Mouse (Mus musculus) hindbrain, embryonic 16.5 days (tissue): ENCODE measurements around the gene Tnpo2. TPM values are rescaled to one million over a fixed set of nuclear protein-coding genes. Genes with fewer than 3 reads are reported as not detected.

Experiments used
- ATAC-seq: fragments of 200-750 bp; cut with Nextera tagmentation; 2 replicates; pipeline ENCODE4 v1.8.0; 2017; ENCODE audit warnings: moderate TSS enrichment, moderate library complexity
- H3K27ac ChIP-seq: fragments of 300-500 bp; sonication (generic); 2 replicates; pipeline ENCODE4 v1.5.1; 2014; ENCODE audit warnings: low read depth, mild to moderate bottlenecking, control low read depth, low read length, moderate library complexity
- H3K27me3 ChIP-seq: fragments of 300-500 bp; sonication (generic); replicated peaks from 2 replicates; pipeline ENCODE4 v1.6.1; 2014; ENCODE audit warnings: low read length; ENCODE audit not compliant: control insufficient read depth, insufficient read depth
- H3K36me3 ChIP-seq: fragments of 300-500 bp; sonication (generic); 2 replicates; pipeline ENCODE4 v1.6.1; 2014; ENCODE audit warnings: mild to moderate bottlenecking, low read length, moderate library complexity, mixed read lengths; ENCODE audit not compliant: control insufficient read depth, insufficient read depth
- H3K4me1 ChIP-seq: fragments of 300-500 bp; sonication (generic); 2 replicates; pipeline ENCODE4 v1.6.1; 2014; ENCODE audit warnings: low read depth, low read length; ENCODE audit not compliant: control insufficient read depth, insufficient read depth
- H3K4me2 ChIP-seq: fragments of 300-500 bp; sonication (generic); 2 replicates; pipeline ENCODE4 v1.6.1; 2014; ENCODE audit warnings: mild to moderate bottlenecking, low read length, control low read depth, moderate library complexity
- H3K4me3 ChIP-seq: fragments of 300-500 bp; sonication (generic); 2 replicates; pipeline ENCODE4 v1.5.1; 2014; ENCODE audit warnings: mild to moderate bottlenecking, low read length, control low read depth, moderate library complexity
- H3K9ac ChIP-seq: fragments of 300-500 bp; sonication (generic); 2 replicates; pipeline ENCODE4 v1.6.1; 2014; ENCODE audit warnings: low read depth, mild to moderate bottlenecking, control low read depth, low read length, moderate library complexity
- H3K9me3 ChIP-seq: fragments of 300-500 bp; sonication (generic); 2 replicates; pipeline ENCODE4 v1.6.1; 2014; ENCODE audit warnings: mild to moderate bottlenecking, low read length, moderate library complexity; ENCODE audit not compliant: control insufficient read depth
- WGBS: fragments of 180-500 bp; shearing (Covaris S2); extraction: QIAGEN DNeasy Blood & Tissue Kit; methylation state at CpG from one replicate; pipeline ENCODE4 v1.1.7; 2014; 5-methylcytosine and 5-hydroxymethylcytosine counted together
- polyA plus RNA-seq: library from polyadenylated mRNA; unstranded; fragments of >200 nt; fragmentation: Nextera tagmentation; extraction: Ambion mirVana; gene quantifications from 2 replicates; pipeline ENCODE4 v1.2.1, GENCODE M21; 2015

Gene Tnpo2
- polyA plus RNA-seq, 1 experiment from 2014 or later: 62.7 TPM

DNA sequence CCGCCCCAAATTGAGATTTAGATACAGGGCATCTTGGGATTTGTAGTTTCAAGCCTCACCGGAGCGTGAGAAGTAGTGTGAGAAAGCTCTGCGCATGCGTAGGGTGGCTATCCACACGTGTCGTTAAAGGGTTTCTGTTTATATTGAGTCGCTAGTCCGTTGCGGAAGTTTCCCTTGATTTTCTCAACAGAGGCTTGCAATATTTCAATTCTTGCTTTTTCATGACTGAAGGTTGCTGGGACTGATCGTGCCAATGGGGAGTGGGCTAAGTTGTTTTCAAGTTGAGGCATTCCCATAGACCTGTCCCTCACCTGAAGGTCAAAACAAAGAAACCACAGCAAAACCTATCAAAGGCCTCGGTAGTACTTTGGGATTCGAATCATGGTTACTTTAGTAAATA is 2.0 kb upstream of the Tnpo2 start:
- peak overlapping the region; percentile 86 for H3K4me3 ChIP-seq
- H3K4me1 ChIP-seq: peaks cover 24% of the 10 kb centered on the region
- H3K27ac ChIP-seq: no peak overlapping the region
- ATAC-seq: no peak
- no peaks in the 10 kb centered on the region for H3K9me3 ChIP-seq
- peaks cover 25% of the 10 kb centered on the region for H3K36me3 ChIP-seq
- H3K4me2 ChIP-seq: peak overlapping the region; percentile 94
- WGBS: 6% methylated on average over 12 of the region's 13 CpGs
- H3K27me3 ChIP-seq: no peaks in the 10 kb centered on the region
- H3K9ac ChIP-seq: peak overlapping the region; percentile 29; the same call in 1 of the 2 replicates

DNA sequence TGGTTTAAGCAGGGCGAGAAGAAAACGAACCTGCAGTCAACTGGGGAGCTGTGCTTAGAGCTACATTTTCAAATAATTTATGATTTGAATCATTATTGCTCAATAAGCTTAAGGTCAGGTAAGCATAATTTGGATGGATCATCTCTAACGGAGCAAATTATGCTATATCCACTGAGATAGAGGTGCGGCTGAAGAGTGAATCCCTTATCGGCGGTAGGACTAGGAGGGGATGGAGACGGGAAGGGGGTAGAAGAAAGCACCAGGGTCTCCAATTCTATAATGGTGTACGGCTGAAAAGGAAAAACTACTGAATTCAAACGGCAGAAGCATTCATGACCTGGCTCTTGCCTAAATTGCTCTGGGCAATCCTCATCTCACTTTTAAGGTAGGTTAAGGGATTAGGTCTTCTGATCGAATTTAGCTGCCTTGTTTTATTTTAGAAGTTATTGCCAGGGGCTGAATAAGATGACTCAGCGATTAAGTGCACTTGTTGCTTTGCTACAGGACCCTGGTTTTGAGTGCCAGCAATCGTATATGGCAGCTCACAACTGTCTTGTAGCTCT is 1.5 kb upstream of the Tnpo2 start:
- 6% methylated on average over 12 of the region's 12 CpGs for WGBS
- peak overlapping the region; percentile 86 for H3K4me3 ChIP-seq
- peaks cover 21% of the 10 kb centered on the region for H3K36me3 ChIP-seq
- no peak overlapping the region for H3K27ac ChIP-seq
- H3K4me2 ChIP-seq: peak overlapping the region; percentile 94
- H3K9ac ChIP-seq: peak overlapping the region; percentile 54; the same call in 1 of the 2 replicates
- peaks cover 28% of the 10 kb centered on the region for H3K4me1 ChIP-seq
- H3K9me3 ChIP-seq: no peaks in the 10 kb centered on the region
- ATAC-seq: no peak
- no peaks in the 10 kb centered on the region for H3K27me3 ChIP-seq

DNA sequence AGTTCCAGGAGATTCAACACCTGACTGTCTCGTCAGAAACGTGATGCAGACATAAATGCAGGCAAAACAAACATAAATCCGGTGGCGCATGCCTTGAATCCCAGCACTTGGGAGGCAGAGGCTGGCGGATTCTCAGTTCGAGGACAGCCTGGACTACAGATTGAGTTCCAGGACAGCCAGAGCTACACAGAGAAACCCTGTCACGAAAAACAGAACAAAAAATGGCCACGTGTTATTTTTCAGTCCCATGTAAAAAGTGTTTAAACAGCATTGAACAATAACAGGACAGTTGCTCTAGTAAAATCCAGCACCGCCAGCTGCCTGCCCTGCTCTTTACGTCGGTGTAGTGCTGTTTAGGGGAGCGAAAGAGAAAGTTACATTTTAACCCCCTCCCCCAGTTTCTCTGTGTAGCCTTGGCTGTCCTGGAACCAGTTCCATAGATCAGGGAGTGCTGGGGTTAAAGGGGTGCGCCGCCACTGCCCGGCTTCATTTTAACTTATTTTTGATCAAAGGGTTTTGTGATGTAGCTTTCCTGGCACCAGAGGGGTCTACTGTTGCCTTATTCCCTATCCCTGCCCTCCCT is 896 bp upstream of the Tnpo2 start:
- H3K4me1 ChIP-seq: peaks cover 28% of the 10 kb centered on the region
- peak overlapping the region; percentile 94 for H3K4me2 ChIP-seq
- H3K9me3 ChIP-seq: no peaks in the 10 kb centered on the region
- WGBS: under 1% methylated on average over 15 of the region's 15 CpGs
- H3K9ac ChIP-seq: peak overlapping the region; percentile 54
- H3K27ac ChIP-seq: peak overlapping the region; percentile 80
- H3K27me3 ChIP-seq: no peaks in the 10 kb centered on the region
- peak overlapping the region; percentile 86 for H3K4me3 ChIP-seq
- ATAC-seq: no peak
- H3K36me3 ChIP-seq: peaks cover 22% of the 10 kb centered on the region

DNA sequence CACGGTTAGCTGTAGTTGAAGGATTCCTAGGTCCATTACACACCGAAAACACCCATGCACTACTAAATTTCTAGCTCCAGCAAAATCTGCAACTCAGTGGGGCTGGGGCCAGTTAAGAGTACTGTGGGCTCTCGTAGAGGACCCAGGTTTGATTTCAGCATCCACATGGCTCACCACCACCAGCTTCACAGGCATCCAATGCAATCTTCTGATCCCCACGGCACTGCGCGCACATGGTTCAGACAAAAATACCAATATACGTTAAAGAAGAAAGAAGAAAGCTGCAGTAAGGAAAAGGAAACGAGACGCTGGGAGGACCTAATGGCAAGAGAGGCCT is 366 bp upstream of the Tnpo2 start:
- WGBS: 0% methylated on average over 9 of the region's 9 CpGs
- peak overlapping the region; percentile 80 for H3K27ac ChIP-seq
- no peaks in the 10 kb centered on the region for H3K27me3 ChIP-seq

DNA sequence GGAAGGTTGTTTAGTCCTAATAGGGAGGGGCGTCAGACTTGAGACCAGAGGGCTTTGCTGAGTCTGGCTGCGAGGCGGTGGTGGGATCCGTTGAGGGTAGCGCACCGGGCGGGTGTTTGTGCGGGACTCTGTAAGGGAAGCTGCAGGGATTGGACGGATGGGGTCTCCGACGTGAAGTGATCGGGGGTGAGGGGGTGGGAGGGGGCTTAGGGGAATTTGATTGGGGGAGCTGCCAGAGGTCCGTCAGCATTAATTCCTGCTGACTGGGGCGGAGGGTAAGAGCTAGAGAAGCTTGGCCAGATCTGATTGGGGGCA is 608 bp downstream of the Tnpo2 start:
- no peaks in the 10 kb centered on the region for H3K9me3 ChIP-seq
- 0% methylated on average over 14 of the region's 14 CpGs for WGBS
- H3K27ac ChIP-seq: peak overlapping the region; percentile 99
- no peaks in the 10 kb centered on the region for H3K27me3 ChIP-seq
- H3K4me2 ChIP-seq: peak overlapping the region; percentile 94
- H3K4me3 ChIP-seq: peak overlapping the region; percentile 86
- peaks cover 28% of the 10 kb centered on the region for H3K4me1 ChIP-seq
- peaks cover 21% of the 10 kb centered on the region for H3K36me3 ChIP-seq
- ATAC-seq: peak; percentile 62
- H3K9ac ChIP-seq: peak overlapping the region; percentile 91

More for the DNA sequence above, 366 bp upstream of the Tnpo2 start:
- Histone ChIP-seq H3K9ac (peak overlapping the region; percentile 54), H3K9me3 (no peaks in the 10 kb centered on the region), H3K36me3 (peaks cover 24% of the 10 kb centered on the region), H3K4me2 (peak overlapping the region; percentile 94), H3K4me3 (peak overlapping the region; percentile 86), H3K4me1 (peaks cover 28% of the 10 kb centered on the region)
- ATAC-seq: peak; percentile 64

DNA sequence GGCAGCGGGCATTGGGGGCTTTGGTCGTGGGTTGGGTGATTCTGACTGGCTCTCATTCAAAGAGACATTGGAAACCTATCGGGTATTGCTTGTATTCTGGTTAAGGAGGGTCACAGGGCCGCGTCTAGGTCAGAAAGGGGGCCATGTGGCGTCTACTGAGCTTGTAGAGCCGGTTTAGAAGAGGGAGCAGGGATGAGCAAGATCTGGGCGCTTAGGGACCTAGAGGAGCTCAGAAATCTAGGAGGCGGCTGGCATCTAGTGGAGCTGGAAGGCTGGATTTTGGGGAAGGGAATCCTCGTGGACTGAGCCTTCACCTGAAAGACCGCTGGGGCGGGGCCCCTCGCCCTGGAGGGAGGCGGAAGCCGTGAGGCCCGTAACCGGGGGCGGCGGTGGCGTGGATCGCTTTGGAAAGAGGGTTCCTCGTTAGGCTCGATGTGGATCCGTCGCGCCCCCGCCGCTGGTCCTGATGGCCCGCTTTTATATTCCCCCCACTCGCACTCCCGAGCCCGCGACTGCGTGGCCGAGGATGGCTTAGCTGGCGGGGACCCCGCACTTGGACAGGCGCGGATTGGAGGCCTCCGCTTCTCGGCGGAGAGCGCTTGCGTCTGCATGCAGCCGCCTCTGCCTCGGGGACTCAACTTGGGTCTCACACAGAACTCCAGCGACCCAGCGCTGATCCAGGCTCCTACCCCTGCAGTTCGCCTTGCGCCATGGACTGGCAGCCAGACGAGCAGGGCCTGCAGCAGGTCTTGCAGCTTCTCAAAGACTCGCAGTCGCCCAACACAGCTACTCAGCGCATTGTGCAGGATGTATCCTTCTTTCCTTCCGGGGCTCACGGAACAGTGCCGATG is 1.2 kb downstream of the Tnpo2 start:
- peak overlapping the region; percentile 91 for H3K9ac ChIP-seq
- peak overlapping the region; percentile 99 for H3K27ac ChIP-seq
- H3K27me3 ChIP-seq: no peaks in the 10 kb centered on the region
- peaks cover 16% of the 10 kb centered on the region; the same call in 1 of the 2 replicates for H3K36me3 ChIP-seq
- WGBS: under 1% methylated on average over 46 of the region's 57 CpGs
- H3K4me1 ChIP-seq: peaks cover 28% of the 10 kb centered on the region
- H3K4me2 ChIP-seq: peak overlapping the region; percentile 94
- peak overlapping the region; percentile 86 for H3K4me3 ChIP-seq
- H3K9me3 ChIP-seq: no peaks in the 10 kb centered on the region
- ATAC-seq: 0 out of 2 replicates have a peak, but pooled peaks have one; percentile 2

DNA sequence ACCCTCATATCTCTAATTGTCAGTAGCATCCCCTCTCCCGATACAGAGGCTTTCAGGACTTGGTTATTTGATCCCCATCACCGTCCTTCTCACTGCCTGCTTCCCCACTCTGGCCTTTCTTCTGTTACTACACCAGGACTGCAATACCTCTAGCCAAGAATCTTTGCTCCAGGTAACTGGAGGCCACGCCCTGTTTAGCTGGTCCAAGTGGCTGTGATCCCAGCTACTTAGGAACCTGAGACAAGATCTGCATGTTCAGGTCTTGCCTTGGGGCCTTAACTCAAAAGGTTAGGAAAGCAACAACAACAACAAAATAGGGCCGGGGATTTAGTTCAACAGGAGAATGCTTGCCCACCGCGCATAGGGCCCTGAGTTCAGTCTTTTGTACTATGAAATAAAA is 6.9 kb downstream of the Tnpo2 start:
- no peak for ATAC-seq
- 96% methylated on average over 6 of the region's 6 CpGs for WGBS
- Histone ChIP-seq H3K4me1 (peaks cover 10% of the 10 kb centered on the region), H3K9me3 (no peaks in the 10 kb centered on the region), H3K9ac (no peak overlapping the region), H3K4me3 (no peak overlapping the region), H3K36me3 (peaks cover 45% of the 10 kb centered on the region), H3K27ac (no peak overlapping the region), H3K4me2 (no peak overlapping the region), H3K27me3 (no peaks in the 10 kb centered on the region)

DNA sequence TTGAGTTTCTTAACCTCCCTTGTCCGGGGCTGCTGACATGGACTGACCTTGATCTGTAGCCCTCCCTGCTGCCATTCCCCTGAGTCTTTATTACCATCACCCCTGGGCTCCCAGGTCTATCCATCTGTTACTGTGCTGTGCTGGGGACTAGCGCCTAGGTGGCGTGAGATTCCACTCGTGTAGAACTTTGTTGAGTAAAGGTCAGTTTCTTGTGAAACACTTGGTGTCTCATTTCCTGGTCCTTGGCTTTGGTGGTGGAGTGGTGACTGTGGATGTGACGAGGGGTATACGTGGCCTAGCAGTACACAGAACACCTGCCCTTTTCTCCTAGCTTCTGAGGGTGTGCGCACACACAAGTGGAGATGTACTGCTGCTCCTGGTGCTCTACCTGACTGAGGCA is 20.7 kb downstream of the Tnpo2 start:
- peaks cover 18% of the 10 kb centered on the region for H3K4me1 ChIP-seq
- H3K9me3 ChIP-seq: no peaks in the 10 kb centered on the region
- no peaks in the 10 kb centered on the region for H3K27me3 ChIP-seq
- H3K27ac ChIP-seq: no peak overlapping the region
- no peak overlapping the region for H3K4me2 ChIP-seq
- H3K4me3 ChIP-seq: no peak overlapping the region
- peaks cover 24% of the 10 kb centered on the region for H3K36me3 ChIP-seq
- no peak overlapping the region for H3K9ac ChIP-seq
- WGBS: 80% methylated on average over 7 of the region's 7 CpGs
- ATAC-seq: no peak

DNA sequence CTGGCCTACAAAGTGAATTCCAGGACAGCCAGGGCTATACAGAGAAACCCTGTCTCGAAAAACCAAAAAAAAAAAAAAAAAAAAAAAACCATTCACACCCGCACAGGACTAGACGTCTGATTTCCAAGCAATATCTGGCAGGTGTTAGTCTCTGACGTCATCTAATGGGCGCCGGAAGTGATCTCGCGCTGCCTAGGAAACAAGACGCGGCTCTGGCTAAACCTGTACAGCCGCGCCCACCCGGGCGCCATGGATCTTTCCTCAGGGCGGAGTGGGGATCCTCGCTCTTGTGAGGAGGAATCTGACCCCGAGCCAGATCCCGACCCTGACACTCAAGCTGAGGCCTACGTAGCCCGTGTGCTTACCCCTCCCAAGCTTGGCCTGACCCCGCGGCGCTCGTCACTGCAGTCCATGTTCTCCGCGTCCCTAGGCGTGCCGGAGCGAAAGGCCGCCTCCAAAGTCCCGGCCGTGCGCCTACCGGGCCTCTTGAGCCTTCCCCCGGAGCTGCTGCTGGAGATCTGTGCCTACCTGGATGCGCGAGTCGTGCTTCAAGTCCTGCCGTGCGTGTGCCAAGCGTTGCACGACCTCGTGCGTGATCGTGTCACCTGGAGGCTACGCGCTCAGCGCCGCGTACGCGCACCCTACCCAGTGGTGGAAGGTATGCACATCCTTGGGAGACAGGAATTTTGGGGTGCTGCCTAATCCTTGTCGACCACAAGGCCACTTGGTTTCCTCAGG is 23.3 kb downstream of the Tnpo2 start, which contains the start of gene Fbxw9:
Gene Fbxw9 (plus strand): TSS at position 177 of the 738 bp plus-strand sequence.
- H3K9ac ChIP-seq: peak within 1 kb of the TSS; percentile 83
- under 1% methylated on average over 51 of the region's 53 CpGs for WGBS
- no peaks in the 10 kb centered on the region for H3K9me3 ChIP-seq
- H3K27ac ChIP-seq: peak within 1 kb of the TSS; percentile 75
- ATAC-seq: peak; percentile 93
- H3K36me3 ChIP-seq: peaks cover 14% of the 10 kb centered on the region
- H3K4me3 ChIP-seq: peak within 1 kb of the TSS; percentile 71
- H3K4me1 ChIP-seq: peaks cover 19% of the 10 kb centered on the region
- H3K4me2 ChIP-seq: peak within 1 kb of the TSS; percentile 92
- no peaks in the 10 kb centered on the region for H3K27me3 ChIP-seq
